Mouse (Mus musculus) myocyte (in vitro differentiated cells): ENCODE results near the gene Ptprm. TPM values are rescaled to one million over a fixed set of nuclear protein-coding genes. Genes with fewer than 3 reads are reported as not detected.
A peak's percentile ranks its signal among the peaks of the same experiment; 100 is the strongest.

Source experiments
- H3K27me3 ChIP-seq: one replicate; pipeline ENCODE4 v1.6.1; 2011; ENCODE audit not compliant: control insufficient read depth, insufficient read depth, insufficient read length
- H3K36me3 ChIP-seq: one replicate; pipeline ENCODE4 v1.6.1; 2011; ENCODE audit not compliant: control insufficient read depth, insufficient read depth
- H3K4me2 ChIP-seq: one replicate; pipeline ENCODE4 v1.6.1; 2011; ENCODE audit warnings: low read depth, control low read depth
- H3K4me3 ChIP-seq: one replicate; pipeline ENCODE4 v1.5.1; 2011; ENCODE audit warnings: mild to moderate bottlenecking, control low read depth, moderate library complexity
- H3K79me2 ChIP-seq: one replicate; pipeline ENCODE4 v1.6.1; 2011; ENCODE audit not compliant: control insufficient read depth, insufficient read depth
- H3ac ChIP-seq: one replicate; pipeline ENCODE4 v1.6.1; 2011; ENCODE audit not compliant: control insufficient read depth, insufficient read length
- CEBPB ChIP-seq: IDR thresholded peaks from 2 replicates; pipeline ENCODE4 v1.6.1; 2011; ENCODE audit warnings: mild to moderate bottlenecking, moderate library complexity; ENCODE audit not compliant: poor library complexity, insufficient read depth, severe bottlenecking
- E2F4 ChIP-seq: IDR thresholded peaks from one replicate; pipeline ENCODE4 v1.6.1; 2011; ENCODE audit warnings: mild to moderate bottlenecking, control low read depth, moderate library complexity; ENCODE audit not compliant: insufficient read depth
- MAX ChIP-seq: IDR thresholded peaks from one replicate; pipeline ENCODE4 v1.6.1; 2011; ENCODE audit warnings: low read depth, mild to moderate bottlenecking, control low read depth
- MYOD1 ChIP-seq, 3 experiments: IDR thresholded peaks; one replicate each; pipeline ENCODE4 v1.6.1; 2011; ENCODE audit warnings: control low read depth in 2 of 3, low read depth in 2 of 3, mild to moderate bottlenecking in 2 of 3, moderate library complexity in 1 of 3; ENCODE audit not compliant: insufficient read length in 2 of 3, control insufficient read depth in 1 of 3
- MYOG ChIP-seq, 3 experiments: IDR thresholded peaks; one replicate each; pipeline ENCODE4 v1.6.1; 2011; ENCODE audit warnings: control low read depth in 2 of 3, low read depth in 2 of 3, mild to moderate bottlenecking in 2 of 3; ENCODE audit not compliant: insufficient read length in 2 of 3, control insufficient read depth in 1 of 3, insufficient read depth in 1 of 3
- POLR2A ChIP-seq: IDR thresholded peaks from one replicate; pipeline ENCODE4 v1.6.1; 2011; ENCODE audit warnings: low read depth, mild to moderate bottlenecking, control low read depth, moderate library complexity; ENCODE audit not compliant: insufficient read length
- POLR2AphosphoS2 ChIP-seq: IDR thresholded peaks from one replicate; pipeline ENCODE4 v1.6.1; 2011; ENCODE audit warnings: low read depth, control low read depth; ENCODE audit not compliant: insufficient read length
- REST ChIP-seq: IDR thresholded peaks from one replicate; pipeline ENCODE4 v1.6.1; 2011; ENCODE audit warnings: mild to moderate bottlenecking, control low read depth, moderate library complexity; ENCODE audit not compliant: insufficient read depth, insufficient read length
- SRF ChIP-seq: IDR thresholded peaks from one replicate; pipeline ENCODE4 v1.6.1; 2011; ENCODE audit warnings: low read depth; ENCODE audit not compliant: control insufficient read depth, insufficient read length
- TCF12 ChIP-seq: IDR thresholded peaks from one replicate; pipeline ENCODE4 v1.6.1; 2011; ENCODE audit warnings: mild to moderate bottlenecking, control low read depth; ENCODE audit not compliant: poor library complexity, insufficient read depth, severe bottlenecking
- TCF3 ChIP-seq: IDR thresholded peaks from one replicate; pipeline ENCODE4 v1.6.1; 2011; ENCODE audit warnings: low read depth, control low read depth; ENCODE audit not compliant: insufficient read length
- USF1 ChIP-seq: IDR thresholded peaks from one replicate; pipeline ENCODE4 v1.6.1; 2011; ENCODE audit warnings: low read depth, mild to moderate bottlenecking, control low read depth, moderate library complexity
- polyA plus RNA-seq: library from polyadenylated mRNA; unstranded; fragments of >200 nt; fragmentation: generic; extraction: Trizol; gene quantifications from one replicate; pipeline ENCODE4 v1.2.1, GENCODE M21; 2012; ENCODE audit warnings: missing spikeins

Ptprm gene
- polyA plus RNA-seq, 1 experiment: 6.5 TPM

DNA sequence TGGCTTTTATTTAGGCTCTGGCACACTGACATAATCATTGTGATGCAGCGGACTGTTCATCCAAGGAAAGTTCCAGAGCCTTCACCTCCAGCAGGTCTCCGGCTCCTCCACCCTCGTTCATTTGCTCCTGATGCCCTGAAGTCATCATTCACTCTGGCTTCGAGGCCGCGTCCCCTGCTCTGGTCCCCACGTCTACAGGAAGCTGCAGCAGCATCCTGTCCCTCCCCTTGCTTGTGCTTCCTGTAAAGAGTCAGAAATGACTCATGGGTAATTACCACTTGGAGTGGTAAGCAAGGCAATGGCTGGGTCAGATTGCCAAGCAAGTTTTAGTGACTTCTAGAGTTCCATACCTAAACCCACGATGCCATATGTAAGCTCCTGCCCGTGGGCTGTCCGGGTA, 7.3 kb downstream of the Ptprm start:
- H3K4me3 ChIP-seq: no peak overlapping the region
- H3K36me3 ChIP-seq: no peaks in the 10 kb centered on the region
- peak overlapping the region; percentile 36 for H3K4me2 ChIP-seq
- H3K27me3 ChIP-seq: no peaks in the 10 kb centered on the region
- peaks cover 4% of the 10 kb centered on the region for H3K79me2 ChIP-seq
- H3ac ChIP-seq: no peak overlapping the region
- TF ChIP-seq MAX: no peak
- TF ChIP-seq SRF: no peak
- peak; percentile 19 for TF ChIP-seq POLR2A

DNA sequence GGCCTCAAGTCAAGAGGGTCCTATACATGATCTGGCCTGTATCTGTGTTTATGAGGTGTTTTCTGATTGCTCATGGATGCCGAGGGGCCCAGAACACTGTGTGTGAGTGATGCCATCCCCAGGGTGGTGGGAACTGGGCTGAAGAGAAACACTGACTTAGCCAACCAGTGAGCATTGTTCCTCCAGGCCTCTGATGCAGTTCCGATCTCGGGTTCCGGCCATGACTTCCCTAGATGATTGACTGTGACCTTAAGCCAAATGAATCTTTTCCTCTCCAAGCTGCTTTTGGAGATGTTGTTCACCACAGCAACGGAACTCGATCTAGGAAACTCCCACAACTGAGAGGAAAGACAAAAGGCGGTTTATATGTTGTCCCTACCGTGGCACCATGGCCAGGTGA, 9.1 kb downstream of the Ptprm start:
- H3K27me3 ChIP-seq: no peaks in the 10 kb centered on the region
- no peak for TF ChIP-seq POLR2AphosphoS2
- no peak for TF ChIP-seq TCF3
- no peak for TF ChIP-seq POLR2A
- TF ChIP-seq REST: no peak
- TF ChIP-seq MYOG (IDR thresholded peaks at IDR 0.05; ENCODE audit: control insufficient read depth in 1 of 3, insufficient read depth in 1 of 3, insufficient read length in 2 of 3, low read depth in 2 of 3): no peak
- TF ChIP-seq USF1: no peak
- no peak for TF ChIP-seq E2F4
- TF ChIP-seq TCF12: no peak
- TF ChIP-seq CEBPB: no peak
- TF ChIP-seq MYOD1 (IDR thresholded peaks at IDR 0.05; ENCODE audit: control insufficient read depth in 1 of 3, insufficient read length in 2 of 3, low read depth in 2 of 3): no peak
- no peak for TF ChIP-seq SRF
- TF ChIP-seq MAX: no peak
- H3K4me2 ChIP-seq: no peak overlapping the region
- H3K79me2 ChIP-seq: peaks cover 4% of the 10 kb centered on the region
- no peak overlapping the region for H3K4me3 ChIP-seq
- no peaks in the 10 kb centered on the region for H3K36me3 ChIP-seq
- H3ac ChIP-seq: no peak overlapping the region

DNA sequence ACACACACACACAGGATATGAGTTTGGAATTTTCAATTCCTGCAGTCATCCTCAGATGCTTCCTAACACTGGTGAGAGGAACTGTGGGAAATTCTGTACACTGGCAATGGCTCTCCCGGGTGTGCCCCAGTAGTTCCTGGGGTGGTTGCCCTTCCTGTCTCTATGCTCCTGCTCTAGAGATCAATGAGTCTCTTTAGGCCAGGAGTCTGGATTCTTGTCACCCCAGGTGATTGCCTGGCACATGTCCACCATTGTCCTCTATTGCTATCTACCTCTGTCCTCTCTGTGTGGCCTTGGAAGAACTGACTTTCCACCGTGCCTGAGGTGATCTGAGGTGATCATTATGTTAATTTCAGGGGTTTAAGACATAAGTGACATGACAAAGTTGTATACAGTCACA, 10.8 kb downstream of the Ptprm start:
- H3ac ChIP-seq: no peak overlapping the region
- no peaks in the 10 kb centered on the region for H3K36me3 ChIP-seq
- H3K27me3 ChIP-seq: no peaks in the 10 kb centered on the region
- TF ChIP-seq TCF3: no peak
- TF ChIP-seq MAX: no peak
- TF ChIP-seq POLR2AphosphoS2: no peak
- no peak for TF ChIP-seq POLR2A
- TF ChIP-seq USF1: no peak
- no peak for TF ChIP-seq MYOG (IDR thresholded peaks at IDR 0.05; ENCODE audit: control insufficient read depth in 1 of 3, insufficient read depth in 1 of 3, insufficient read length in 2 of 3, low read depth in 2 of 3)
- TF ChIP-seq SRF: no peak
- no peak for TF ChIP-seq CEBPB
- TF ChIP-seq TCF12: no peak
- peaks cover 4% of the 10 kb centered on the region for H3K79me2 ChIP-seq
- no peak overlapping the region for H3K4me2 ChIP-seq
- no peak overlapping the region for H3K4me3 ChIP-seq

DNA sequence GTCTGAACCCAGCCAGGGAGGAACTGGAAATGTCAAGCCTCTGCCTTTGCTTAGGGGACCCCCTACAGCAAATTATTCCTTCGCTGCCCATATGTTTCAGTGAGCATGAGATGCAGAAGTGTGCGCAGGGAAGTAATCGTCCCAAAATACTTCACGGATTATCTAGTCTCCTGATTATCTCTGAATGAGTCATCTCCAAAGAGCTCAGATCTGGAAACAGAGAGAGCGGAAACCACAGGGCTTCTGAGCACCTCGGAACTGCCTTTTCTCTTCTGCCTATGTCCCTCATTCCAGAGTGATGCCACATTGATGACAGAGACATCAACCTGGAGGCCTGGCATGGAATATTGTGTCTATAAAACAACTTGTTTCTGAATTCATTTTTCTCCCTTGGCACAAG, 11.3 kb downstream of the Ptprm start:
- Histone ChIP-seq H3K36me3 (no peaks in the 10 kb centered on the region), H3K79me2 (peaks cover 4% of the 10 kb centered on the region), H3ac (no peak overlapping the region), H3K4me3 (no peak overlapping the region), H3K4me2 (no peak overlapping the region), H3K27me3 (no peaks in the 10 kb centered on the region)
- TF ChIP-seq E2F4 (no peak), CEBPB (no peak), SRF (no peak), MAX (no peak), POLR2A (no peak), TCF3 (no peak), POLR2AphosphoS2 (no peak), MYOD1 (IDR thresholded peaks at IDR 0.05; ENCODE audit: control insufficient read depth in 1 of 3, insufficient read length in 2 of 3, low read depth in 2 of 3) (no peak), USF1 (no peak), MYOG (IDR thresholded peaks at IDR 0.05; ENCODE audit: control insufficient read depth in 1 of 3, insufficient read depth in 1 of 3, insufficient read length in 2 of 3, low read depth in 2 of 3) (no peak), REST (no peak), TCF12 (no peak)

DNA sequence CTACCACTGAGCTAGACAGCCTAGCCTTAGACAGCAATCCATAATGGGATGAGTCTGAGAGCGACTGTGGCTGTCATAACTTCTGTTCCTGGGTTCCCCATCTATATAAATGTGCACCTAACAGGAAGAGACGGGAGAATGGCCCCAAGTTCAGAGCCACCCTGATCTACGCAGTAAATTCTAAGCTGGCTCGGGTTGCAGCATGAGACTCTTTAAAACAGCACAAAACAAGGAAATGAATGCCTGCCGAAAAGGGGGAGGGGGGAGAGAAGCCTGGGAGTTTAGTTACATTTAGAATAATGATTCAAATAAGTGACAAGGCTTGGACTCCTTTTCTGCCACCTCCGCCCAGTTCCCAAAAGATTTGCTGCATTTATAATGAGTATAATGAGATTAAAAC, 13.9 kb downstream of the Ptprm start:
- TF ChIP-seq MYOD1 (IDR thresholded peaks at IDR 0.05; ENCODE audit: control insufficient read depth in 1 of 3, insufficient read length in 2 of 3, low read depth in 2 of 3) (no peak), TCF3 (no peak), E2F4 (no peak), MYOG (IDR thresholded peaks at IDR 0.05; ENCODE audit: control insufficient read depth in 1 of 3, insufficient read depth in 1 of 3, insufficient read length in 2 of 3, low read depth in 2 of 3) (no peak)
- H3K4me2 ChIP-seq: no peak overlapping the region
- no peaks in the 10 kb centered on the region for H3K36me3 ChIP-seq
- no peaks in the 10 kb centered on the region for H3K27me3 ChIP-seq
- H3K79me2 ChIP-seq: peaks cover 4% of the 10 kb centered on the region
- H3K4me3 ChIP-seq: no peak overlapping the region
- H3ac ChIP-seq: no peak overlapping the region
